Mouse (Mus musculus) Muller cell, postnatal 12 days (primary cell): ENCODE results near the gene Dapk3.

ENCODE experiments used
- DNase-seq: peaks from one replicate; pipeline ENCODE4 v3.0.0-alpha.2; 2015; ENCODE audit errors: inconsistent ontology term

Gene Dapk3

GRCm38 (mm10) chr10:81236471-81237268 lies 53.9 kb downstream of the Dapk3 start:
- DNase-seq, result no peak

- DNase-seq, result no peak
Observed at GRCm38 (mm10) chr10:81238618-81239017, 55.8 kb downstream of the Dapk3 start.

- DNase-seq, result peak; percentile 50
Observed at GRCm38 (mm10) chr10:81240876-81241275, 58.1 kb downstream of the Dapk3 start.

- no peak for DNase-seq
Observed at GRCm38 (mm10) chr10:81242021-81242420, 59.2 kb downstream of the Dapk3 start.
